Mouse (Mus musculus): ENCODE data around the gene Slco1a6.

The Slco1a6 gene

GRCm38 (mm10) chr6:142040306-142041175 is 167.8 kb downstream of the Slco1a6 start:
- peak; percentile 29 for DNase-seq (ENCODE audit: low read depth)

GRCm38 (mm10) chr6:142035771-142036170 is 172.6 kb downstream of the Slco1a6 start:
- DNase-seq (ENCODE audit: low read depth): no peak

Measured in naive thymus-derived CD4-positive, alpha-beta T cell, adult 2 months (primary cell).